Mouse (Mus musculus) right cerebral cortex, adult 2 months (tissue): ENCODE results near the gene Pwwp2a.

Source experiments
- DNase-seq, 2 experiments: peaks; one replicate each; pipeline ENCODE4 v3.0.0; 2021 to 2022; ENCODE audit warnings: low spot score in 2 of 2

Gene Pwwp2a

DNA sequence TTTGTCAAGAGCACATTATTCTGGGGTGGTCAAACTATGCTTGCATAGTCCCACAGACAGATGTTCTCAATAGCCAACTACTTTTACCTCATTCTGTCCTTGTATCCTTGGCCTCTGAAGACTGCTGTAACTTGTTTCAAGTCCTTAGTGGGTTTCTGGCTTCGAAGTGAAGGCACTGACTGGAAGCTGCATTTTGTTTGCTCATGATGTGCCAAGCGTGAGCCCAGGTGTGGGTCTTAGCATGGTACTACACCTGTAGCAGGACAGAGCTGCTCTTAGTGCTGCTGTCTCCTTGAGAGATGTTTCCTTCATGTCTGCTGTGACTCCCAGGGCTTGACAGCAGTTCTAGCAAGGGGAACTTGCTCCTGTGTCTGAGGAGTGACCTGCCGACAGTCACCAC lies 41.6 kb downstream of the Pwwp2a start:
- no peak for DNase-seq

DNA sequence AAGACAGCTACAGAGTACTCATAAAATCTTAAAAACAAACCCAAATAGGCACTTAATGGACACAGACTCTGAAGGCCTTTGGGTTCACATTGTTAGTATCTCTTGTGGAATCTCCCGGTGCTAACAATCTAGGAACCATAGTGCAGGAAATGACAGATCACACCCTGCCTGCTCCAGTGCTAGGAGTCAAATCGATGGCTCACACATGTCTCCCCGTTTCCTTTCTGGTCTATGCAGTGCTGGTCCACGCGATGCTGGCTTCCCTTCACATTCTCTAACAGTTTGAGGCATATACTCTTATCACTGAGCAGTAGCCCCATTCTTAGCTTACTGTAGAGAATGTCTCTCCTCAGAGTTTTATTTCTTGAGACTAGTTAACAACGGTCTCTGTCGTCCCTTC lies 46.0 kb downstream of the Pwwp2a start:
- no peak for DNase-seq

DNA sequence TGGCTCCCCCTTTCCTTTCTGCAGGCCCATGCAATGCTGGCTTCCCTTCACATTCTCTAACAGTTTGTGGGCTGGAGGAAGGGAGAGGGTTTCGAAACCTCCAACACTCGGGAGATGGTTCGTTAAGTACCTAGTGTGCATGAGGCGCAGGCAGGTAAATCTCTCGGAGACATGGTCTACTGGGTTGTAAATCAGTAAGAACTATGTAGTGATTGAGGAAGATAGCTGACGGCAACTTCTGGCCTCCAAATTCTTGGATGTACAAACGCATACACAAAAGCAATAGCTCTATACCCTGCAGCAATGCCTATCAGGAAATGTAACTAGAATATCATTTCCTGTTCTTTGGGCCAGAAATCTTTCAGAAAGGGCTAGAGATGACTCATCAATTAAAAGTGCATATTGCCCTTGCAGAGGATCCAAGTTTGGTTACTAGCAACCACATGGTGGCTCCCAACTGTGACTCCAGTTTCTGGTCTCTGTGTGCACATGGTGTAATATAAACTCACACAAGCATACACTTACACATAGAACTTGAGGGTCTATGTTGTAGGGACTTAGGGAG lies 47.0 kb downstream of the Pwwp2a start:
- DNase-seq, result no peak

DNA sequence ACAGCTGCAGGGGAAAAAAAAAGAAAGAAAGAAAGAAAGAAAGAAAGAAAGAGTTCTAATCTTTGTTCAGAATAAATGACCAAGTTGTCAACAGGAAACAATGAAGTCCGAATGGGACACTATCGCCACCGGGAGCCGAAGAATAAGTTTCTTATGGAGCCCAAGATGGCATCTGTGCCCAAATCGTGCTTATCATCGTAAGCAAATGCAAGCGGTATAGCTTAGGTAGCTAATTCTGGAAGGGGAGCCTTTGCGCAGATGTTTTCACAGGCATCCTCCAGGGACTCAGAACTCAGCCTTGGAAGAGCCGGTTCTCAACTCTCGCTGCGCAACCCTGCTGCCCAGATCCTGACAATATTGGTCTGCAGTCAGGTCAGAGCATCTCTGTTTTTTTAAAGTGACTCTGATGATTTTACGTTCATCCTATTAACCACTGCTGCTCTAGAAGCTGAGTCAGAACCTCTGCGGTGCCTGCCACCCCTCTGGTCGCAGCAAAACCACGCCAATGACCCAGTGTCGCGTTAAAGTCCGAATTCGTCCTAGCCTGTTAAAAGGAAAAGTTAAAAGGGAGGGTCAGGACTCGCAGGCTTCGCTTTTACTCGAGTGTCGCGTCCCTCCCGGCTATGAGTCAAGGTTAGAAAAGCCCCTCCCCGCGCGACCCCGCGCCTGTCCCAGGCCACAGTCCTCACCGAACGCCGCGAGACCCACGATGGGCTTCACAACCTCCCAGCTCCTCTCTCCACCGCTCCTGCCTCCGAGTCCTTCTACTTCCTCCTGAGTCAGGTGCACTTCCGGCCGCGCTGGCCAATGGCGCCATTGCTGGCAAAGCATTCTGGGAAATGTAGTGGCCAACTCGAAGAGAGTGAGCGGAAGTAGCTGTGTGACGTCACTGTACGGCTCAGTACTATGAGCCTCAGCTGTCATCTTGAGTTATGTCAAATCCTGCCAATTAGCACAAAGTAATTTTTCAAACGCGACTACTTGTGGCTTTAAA lies 65.7 kb downstream of the Pwwp2a start, which contains the start of gene Ttc1:
TSS of gene Ttc1 (minus strand) at position 776 of the 994 bp plus-strand sequence.
- DNase-seq, result peak; percentile 99

DNA sequence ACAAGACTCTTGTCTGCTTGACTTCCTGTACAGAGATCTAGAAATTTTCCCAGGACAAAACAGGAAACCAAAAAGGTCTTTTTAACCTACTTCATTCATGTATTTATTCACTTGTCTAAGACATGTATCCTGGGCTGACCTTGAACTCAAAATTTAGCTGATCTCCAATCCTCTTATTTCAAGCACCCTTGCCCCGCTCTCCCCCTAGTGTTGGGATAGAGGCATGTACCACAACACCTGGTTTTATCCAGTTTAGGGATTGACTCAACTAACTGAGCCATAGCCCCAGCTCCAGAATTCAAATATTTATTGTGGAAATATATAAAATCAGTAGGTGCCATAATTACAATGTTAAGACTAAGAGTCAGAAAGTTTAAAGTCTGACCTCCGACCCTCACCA lies 69.7 kb downstream of the Pwwp2a start:
- DNase-seq, result no peak

DNA sequence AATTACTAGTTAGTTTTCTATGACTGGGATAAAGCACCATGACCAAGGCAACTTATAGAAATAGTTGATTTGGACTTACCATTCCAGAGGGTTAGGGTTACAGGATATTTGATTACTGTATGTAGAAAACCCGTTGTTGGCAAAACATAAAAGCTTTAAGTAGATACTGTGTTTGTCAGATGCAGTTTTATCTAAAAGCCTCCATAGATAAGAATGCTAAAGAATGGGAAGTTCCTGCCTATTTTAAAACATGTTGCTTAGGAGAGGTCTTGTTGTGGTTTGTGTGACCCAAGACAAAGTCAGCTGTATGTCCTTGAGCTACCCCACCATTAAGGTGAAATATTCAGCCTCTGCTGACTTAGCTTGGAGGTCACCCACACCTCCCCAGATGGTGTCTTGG lies 72.8 kb downstream of the Pwwp2a start:
- DNase-seq, result no peak

DNA sequence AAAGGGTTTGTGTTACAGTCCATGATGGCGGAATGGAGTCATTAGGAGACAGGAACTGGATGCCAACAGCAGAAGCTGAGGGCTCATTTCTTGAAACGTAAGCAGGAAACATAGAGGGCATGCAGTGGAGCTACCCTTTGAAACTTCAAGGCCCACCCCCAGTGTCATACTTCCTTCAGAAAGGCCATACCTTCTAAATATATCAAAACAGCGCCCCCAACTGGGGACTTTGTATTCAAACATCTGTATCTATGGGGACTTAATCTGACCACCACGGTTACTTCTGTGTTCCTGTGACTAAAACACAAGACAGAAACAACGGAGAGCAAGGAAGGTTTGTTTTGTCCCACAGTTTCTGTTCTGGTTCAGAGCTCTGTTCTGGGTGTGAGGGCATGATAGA lies 73.6 kb downstream of the Pwwp2a start:
- DNase-seq, result no peak

DNA sequence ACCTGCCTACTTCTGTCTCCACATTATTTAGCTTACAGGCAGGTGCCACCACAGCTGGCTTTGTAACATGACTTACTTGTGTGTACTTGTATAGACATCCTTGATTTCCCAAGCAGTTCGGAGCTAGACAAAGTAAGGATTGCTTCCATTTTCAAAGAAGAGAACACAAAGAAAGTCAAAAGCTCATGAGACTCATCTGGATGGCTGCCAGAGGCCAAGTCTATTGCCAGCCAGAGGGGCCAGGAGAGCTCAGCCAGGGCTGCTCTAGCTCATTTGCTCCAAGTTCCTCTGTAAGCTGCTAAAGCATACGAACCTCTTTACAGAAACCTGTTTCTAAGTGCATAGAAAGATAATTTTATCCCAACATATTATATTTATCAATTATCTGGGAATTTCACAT lies 76.6 kb downstream of the Pwwp2a start:
- DNase-seq, result no peak

DNA sequence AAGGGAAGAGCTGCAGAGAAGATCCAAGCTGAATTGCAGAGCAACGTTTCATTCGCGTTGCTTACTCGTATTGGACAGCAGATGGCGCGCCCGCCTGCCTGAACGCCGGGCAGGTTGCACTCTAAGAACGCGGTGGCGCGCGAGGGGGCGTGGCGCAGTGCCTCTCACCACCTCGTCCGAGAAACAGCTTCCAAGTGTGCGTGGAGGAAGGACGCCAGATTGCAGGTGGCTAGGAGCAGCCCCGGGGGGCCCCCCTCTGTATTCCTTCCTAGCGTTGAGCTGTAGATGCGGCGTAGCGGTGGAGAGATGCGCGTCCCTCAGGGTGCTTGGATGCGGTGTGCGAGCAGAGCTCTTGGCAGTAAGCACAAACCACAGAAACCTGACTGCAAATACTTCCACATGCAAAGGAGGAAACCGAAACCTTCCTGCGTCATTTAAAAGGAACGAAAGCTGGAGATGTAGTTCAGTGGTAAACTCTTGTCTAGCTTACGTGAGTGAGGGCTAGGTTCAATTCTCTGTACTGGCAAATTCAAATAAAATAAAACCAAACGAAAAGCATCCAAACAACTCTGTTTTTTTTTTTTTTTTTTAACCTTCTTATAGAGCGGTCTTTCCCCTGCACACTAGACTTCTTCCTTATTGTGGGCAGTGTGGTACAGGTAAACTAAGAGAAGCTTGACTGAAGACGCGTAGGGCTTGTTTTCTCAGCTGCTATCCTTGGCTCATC lies 85.3 kb downstream of the Pwwp2a start:
- DNase-seq, result peak; percentile 82 to 87

DNA sequence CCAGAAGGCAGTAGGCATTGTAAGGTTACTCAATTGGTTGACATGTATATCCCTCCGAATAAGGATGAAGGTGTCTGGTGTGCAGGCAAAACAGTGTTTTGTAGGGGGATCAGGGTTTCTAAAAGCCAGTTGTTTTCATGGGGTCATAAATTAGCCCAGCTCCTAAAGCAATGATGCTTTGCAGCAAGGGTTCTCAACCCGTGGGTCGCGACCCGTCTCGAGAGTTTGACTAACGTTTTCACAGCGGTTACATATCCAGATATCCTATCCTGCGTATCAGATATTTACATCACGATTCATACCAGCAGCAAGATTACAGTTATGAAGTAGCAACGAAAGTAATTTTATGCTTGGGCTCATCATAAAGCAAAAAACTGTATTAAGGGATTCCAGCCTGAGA lies 86.0 kb downstream of the Pwwp2a start:
- no peak for DNase-seq

DNA sequence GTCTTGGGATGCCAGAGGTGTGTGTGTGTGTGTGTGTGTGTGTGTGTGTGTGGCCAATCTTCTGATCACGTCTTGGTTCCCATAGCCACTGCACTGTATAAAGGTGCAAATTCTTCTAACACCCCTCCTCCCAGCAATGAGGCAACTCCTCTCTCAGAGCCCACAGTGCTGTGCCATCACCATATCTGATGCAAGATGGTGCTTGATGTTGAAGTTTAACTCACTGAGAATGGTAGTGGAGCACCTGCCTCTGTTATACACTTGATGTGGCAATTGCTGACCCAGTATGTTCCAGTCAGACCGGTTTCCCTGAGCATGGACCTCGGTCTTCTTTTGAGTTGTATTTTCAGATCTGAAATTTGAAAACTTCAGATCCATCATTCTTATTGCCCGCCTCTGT lies 88.3 kb downstream of the Pwwp2a start:
- DNase-seq, result no peak
